Mouse (Mus musculus) limb, embryonic 14.5 days (tissue): ENCODE results near the gene Slf2. TPM values are rescaled to one million over a fixed set of nuclear protein-coding genes. Genes with fewer than 3 reads are reported as not detected.

Source experiments
- ATAC-seq: fragments of 200-750 bp; cut with Nextera tagmentation; 2 replicates; pipeline ENCODE4 v1.8.0; 2017; ENCODE audit warnings: low read depth, moderate number of reproducible peaks, moderate TSS enrichment; ENCODE audit not compliant: low FRiP score
- DNase-seq: peaks from one replicate; pipeline ENCODE4 v3.0.0-alpha.2; 2015; ENCODE audit warnings: low spot score
- H3K27ac ChIP-seq: fragments of 300-500 bp; sonication (generic); replicated peaks from 2 replicates; pipeline ENCODE4 v1.5.1; 2014; ENCODE audit warnings: low read depth, mild to moderate bottlenecking, low read length, moderate library complexity, mixed read lengths
- H3K27me3 ChIP-seq: fragments of 300-500 bp; sonication (generic); 2 replicates; pipeline ENCODE4 v1.6.1; 2014; ENCODE audit warnings: low read length, mixed read lengths; ENCODE audit not compliant: control insufficient read depth, insufficient read depth
- H3K36me3 ChIP-seq: fragments of 300-500 bp; sonication (generic); 2 replicates; pipeline ENCODE4 v1.6.1; 2014; ENCODE audit warnings: mild to moderate bottlenecking, low read length, moderate library complexity, mixed read lengths; ENCODE audit not compliant: control insufficient read depth, insufficient read depth
- H3K4me1 ChIP-seq: fragments of 300-500 bp; sonication (generic); 2 replicates; pipeline ENCODE4 v1.6.1; 2014; ENCODE audit warnings: antibody characterized with exemption, low read length, mixed read lengths; ENCODE audit not compliant: control insufficient read depth, insufficient read depth
- H3K4me2 ChIP-seq: fragments of 300-500 bp; sonication (generic); replicated peaks from 2 replicates; pipeline ENCODE4 v1.6.1; 2014; ENCODE audit warnings: low read depth, mild to moderate bottlenecking, low read length, moderate library complexity; ENCODE audit not compliant: severe bottlenecking
- H3K4me3 ChIP-seq: fragments of 300-500 bp; sonication (generic); replicated peaks from 2 replicates; pipeline ENCODE4 v1.5.1; 2014; ENCODE audit warnings: low read length
- H3K9ac ChIP-seq: fragments of 300-500 bp; sonication (generic); 2 replicates; pipeline ENCODE4 v1.6.1; 2014; ENCODE audit warnings: mild to moderate bottlenecking, low read depth, low read length, moderate library complexity; ENCODE audit not compliant: severe bottlenecking
- H3K9me3 ChIP-seq: fragments of 300-500 bp; sonication (generic); 2 replicates; pipeline ENCODE4 v1.6.1; 2016; ENCODE audit warnings: low read length; ENCODE audit not compliant: control insufficient read depth
- POLR2A ChIP-seq: fragments of 200-500 bp; IDR thresholded peaks from 2 replicates; pipeline ENCODE4 v1.8.0; 2012; ENCODE audit warnings: inconsistent platforms, mild to moderate bottlenecking, moderate library complexity, borderline replicate concordance; ENCODE audit not compliant: insufficient read depth, insufficient read length; ENCODE audit errors: extremely low read depth
- WGBS: fragments of 180-500 bp; shearing (Covaris S2); extraction: QIAGEN DNeasy Blood & Tissue Kit; methylation state at CpG from one replicate; pipeline ENCODE4 v1.1.7; 2014; 5-methylcytosine and 5-hydroxymethylcytosine counted together
- polyA plus RNA-seq, 2 experiments: library from polyadenylated mRNA; depleted of rRNA in 1 of 2; stranded (reverse) in 1 of 2; unstranded in 1 of 2; fragments of >200 nt; fragmentation: Nextera tagmentation in 1 of 2; extraction: Ambion mirVana in 1 of 2; gene quantifications; 2 replicates each; pipeline versions ENCODE4 v1.2.1 to v1.2.3; 2012 to 2014

Slf2 gene
- polyA plus RNA-seq, 2 experiments, result 35.0 to 39.1 TPM

DNA sequence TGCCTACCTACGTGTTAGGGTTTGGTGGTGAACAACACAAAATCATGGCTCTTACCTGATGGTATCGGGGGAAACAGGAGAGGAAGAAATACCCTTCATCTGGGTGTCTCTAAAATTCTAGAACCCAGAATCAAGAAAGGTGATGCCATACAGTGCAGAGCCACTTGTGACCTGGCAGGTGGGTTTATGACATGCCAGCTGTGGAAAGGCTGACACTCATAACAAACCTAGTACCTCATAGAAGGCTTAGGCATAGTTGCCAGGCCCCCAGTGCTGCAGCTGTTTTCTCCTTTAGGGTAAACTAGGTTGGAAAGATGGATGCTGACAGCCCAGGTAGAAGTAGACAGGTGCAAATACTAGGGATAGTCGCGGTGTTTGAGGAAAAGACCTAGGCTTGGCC lies 53.5 kb downstream of the Slf2 start:
- Histone ChIP-seq H3K4me3 (no peak overlapping the region), H3K27ac (no peak overlapping the region), H3K36me3 (peaks cover 39% of the 10 kb centered on the region), H3K27me3 (no peaks in the 10 kb centered on the region), H3K9ac (no peak overlapping the region), H3K4me1 (peaks cover 5% of the 10 kb centered on the region; the same call in 1 of the 2 replicates), H3K4me2 (no peak overlapping the region), H3K9me3 (no peaks in the 10 kb centered on the region)
- DNase-seq (no peak), ATAC-seq (no peak)
- TF ChIP-seq POLR2A, result no peak
- 96% methylated on average over 4 of the region's 4 CpGs for WGBS

DNA sequence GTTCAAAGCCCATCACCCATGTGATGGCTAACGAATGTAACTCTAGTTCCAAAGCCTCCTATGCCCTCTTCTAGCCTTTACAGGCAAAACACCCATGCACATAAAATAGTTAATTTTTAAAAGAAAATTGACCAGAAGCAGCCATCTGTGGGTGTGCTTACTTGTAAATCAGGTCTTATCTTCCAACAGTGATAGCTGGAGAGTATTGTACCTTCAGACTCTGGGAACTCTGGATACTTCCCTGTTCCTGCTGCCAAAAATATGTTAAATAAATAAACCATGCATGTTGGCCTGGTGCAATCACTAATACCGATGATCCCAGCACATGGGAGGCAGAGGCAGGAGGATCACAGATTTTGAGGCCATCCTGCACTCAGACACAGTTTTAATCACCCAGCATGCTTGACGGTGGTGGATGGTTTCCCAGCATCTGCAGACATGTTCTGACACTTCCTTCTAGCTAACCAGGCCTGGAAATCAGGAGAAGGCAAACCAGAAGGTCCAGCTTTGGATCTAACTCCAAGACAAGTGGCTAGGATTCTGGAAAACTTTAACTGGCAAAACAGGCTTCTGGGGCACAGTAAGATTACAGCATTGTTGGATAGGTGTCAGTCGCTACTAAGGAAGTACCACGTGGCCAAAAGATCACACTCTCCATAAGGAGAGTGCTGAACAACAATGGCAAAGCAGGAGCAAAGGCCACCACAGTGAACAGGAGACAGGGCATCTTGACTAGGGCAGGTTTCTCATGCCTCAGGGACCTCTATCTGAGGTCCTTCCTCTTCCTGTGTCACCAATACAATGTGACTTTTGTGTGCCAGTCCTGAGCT lies 54.4 kb downstream of the Slf2 start:
- H3K4me3 ChIP-seq, result no peak overlapping the region
- H3K9ac ChIP-seq, result no peak overlapping the region
- H3K27ac ChIP-seq, result no peak overlapping the region
- 62% methylated on average over 5 of the region's 5 CpGs for WGBS
- DNase-seq, result no peak
- no peaks in the 10 kb centered on the region for H3K9me3 ChIP-seq
- no peak for ATAC-seq
- no peaks in the 10 kb centered on the region for H3K27me3 ChIP-seq
- H3K36me3 ChIP-seq, result peaks cover 29% of the 10 kb centered on the region
- H3K4me1 ChIP-seq, result peaks cover 13% of the 10 kb centered on the region; the same call in 1 of the 2 replicates
- no peak overlapping the region for H3K4me2 ChIP-seq
- TF ChIP-seq POLR2A, result no peak

DNA sequence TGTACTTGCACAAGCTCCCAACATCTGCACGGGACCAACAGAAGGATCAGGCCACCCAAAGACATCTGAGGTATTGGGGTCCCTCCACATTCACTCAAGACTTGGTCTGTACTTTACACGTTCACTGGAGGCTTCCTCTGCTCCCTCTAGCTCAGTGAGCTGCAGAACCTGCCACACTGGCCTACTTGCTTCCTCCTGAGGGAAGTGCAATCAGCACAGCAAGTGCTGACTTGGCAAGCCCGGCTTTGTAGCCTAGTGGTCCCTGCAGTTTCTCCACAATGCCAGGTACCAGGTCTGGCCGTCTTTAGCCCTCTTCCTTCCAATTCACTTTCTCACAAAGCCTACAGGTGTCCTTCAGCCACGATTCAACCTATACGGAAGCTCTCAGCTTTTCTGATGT lies 56.1 kb downstream of the Slf2 start:
- no peak overlapping the region for H3K4me2 ChIP-seq
- ATAC-seq (no peak), DNase-seq (no peak)
- H3K27me3 ChIP-seq, result no peaks in the 10 kb centered on the region
- H3K9ac ChIP-seq, result no peak overlapping the region
- no peak overlapping the region for H3K27ac ChIP-seq
- H3K9me3 ChIP-seq, result no peaks in the 10 kb centered on the region
- TF ChIP-seq POLR2A, result no peak
- peaks cover 16% of the 10 kb centered on the region; the same call in 1 of the 2 replicates for H3K4me1 ChIP-seq
- no peak overlapping the region for H3K4me3 ChIP-seq
- H3K36me3 ChIP-seq, result peaks cover 15% of the 10 kb centered on the region
- 70% methylated on average over 6 of the region's 6 CpGs for WGBS

DNA sequence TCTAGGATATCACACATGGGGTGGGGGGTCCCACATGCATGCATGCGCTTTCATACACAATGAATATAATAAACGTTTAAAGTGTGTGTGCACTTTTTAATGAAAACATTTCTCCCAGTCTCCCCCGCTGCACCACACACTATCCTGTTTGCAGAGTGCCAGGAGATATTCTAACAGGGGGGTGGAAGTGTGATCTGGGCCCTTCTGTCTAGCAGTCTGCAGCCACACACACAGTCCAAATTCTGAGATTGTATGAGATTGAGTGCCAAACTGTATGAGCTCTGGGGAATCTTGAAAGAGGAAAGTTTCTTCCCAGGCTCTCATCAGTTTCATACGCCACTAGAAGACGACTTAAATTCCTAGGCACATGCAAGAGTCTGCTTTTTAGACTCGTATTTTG lies 56.9 kb downstream of the Slf2 start:
- H3K27ac ChIP-seq, result no peak overlapping the region
- no peak overlapping the region for H3K9ac ChIP-seq
- ATAC-seq, result no peak
- H3K27me3 ChIP-seq, result no peaks in the 10 kb centered on the region
- DNase-seq, result no peak
- peaks cover 16% of the 10 kb centered on the region; the same call in 1 of the 2 replicates for H3K4me1 ChIP-seq
- no peak overlapping the region for H3K4me3 ChIP-seq
- H3K9me3 ChIP-seq, result no peaks in the 10 kb centered on the region
- 63% methylated on average over 6 of the region's 6 CpGs for WGBS
- peaks cover 16% of the 10 kb centered on the region for H3K36me3 ChIP-seq
- H3K4me2 ChIP-seq, result no peak overlapping the region
- no peak for TF ChIP-seq POLR2A

DNA sequence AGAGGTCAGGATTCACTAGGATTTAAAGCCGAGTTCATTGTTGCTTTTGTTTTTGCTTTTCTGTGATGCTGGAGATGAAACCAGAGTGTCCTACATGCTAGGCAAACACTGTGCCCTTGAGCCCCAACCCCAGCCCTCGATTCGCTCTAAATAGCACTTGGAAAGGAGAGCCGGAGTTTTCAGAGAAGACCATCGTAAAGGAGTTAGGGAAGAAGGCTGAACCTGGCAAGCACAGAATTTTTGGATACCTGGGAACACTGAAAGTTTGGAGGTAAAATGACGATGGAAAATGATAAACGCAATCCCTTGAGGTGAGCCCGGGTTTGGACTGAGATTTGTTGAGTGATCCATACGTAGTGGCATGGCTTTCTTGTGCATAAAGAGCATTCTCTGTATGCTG lies 57.4 kb downstream of the Slf2 start:
- H3K36me3 ChIP-seq, result peaks cover 15% of the 10 kb centered on the region
- ATAC-seq (no peak), DNase-seq (no peak)
- H3K27ac ChIP-seq, result no peak overlapping the region
- peak overlapping the region; percentile 74 for H3K4me3 ChIP-seq
- peak overlapping the region; percentile 64; the same call in 1 of the 2 replicates for H3K9ac ChIP-seq
- H3K4me1 ChIP-seq, result peaks cover 16% of the 10 kb centered on the region; the same call in 1 of the 2 replicates
- no peaks in the 10 kb centered on the region for H3K27me3 ChIP-seq
- 21% methylated on average over 9 of the region's 9 CpGs for WGBS
- peak overlapping the region; percentile 81 for H3K4me2 ChIP-seq
- no peak for TF ChIP-seq POLR2A
- H3K9me3 ChIP-seq, result no peaks in the 10 kb centered on the region
